28 mouse cellular contexts compared by ENCODE assay signal in genomic region chr5:45295134-45295533, GRCm38 (mm10).
DNase-seq lines count a peak whose midpoint lies in the region; TF ChIP-seq lines count a peak whose summit lies in the region.
"Had no signal": no experiment of that assay in that cellular context is flagged by ENCODE, and none has a peak within 500 bp of the region (broad histone marks: within the 10 kb centered on the region; RNA-seq: fewer than 3 reads in every experiment).

No protein-coding gene starts in this region.

- no peak overlapping the region for H3K9ac ChIP-seq in heart, adult 2 months (ENCODE audit: low read depth, low read length)
- H3K9ac ChIP-seq: embryonic facial prominence, embryonic 12.5 days; heart, embryonic 15.5 days; intestine, embryonic 15.5 days; limb, embryonic 12.5 days; midbrain, embryonic 13.5 days; neural tube, embryonic 12.5 days had no signal

- no peak for TF ChIP-seq CTCF in heart, adult 2 months (IDR thresholded peaks at IDR 0.05)

- TF ChIP-seq POLR2A in heart, adult 2 months (IDR thresholded peaks at IDR 0.05; ENCODE audit: insufficient read depth, low read depth, low read length), result no peak

- H3K27ac ChIP-seq in heart, adult 2 months, result 0 out of 2 replicates have a peak overlapping the region, but pooled peaks have one; percentile 9
- H3K27ac ChIP-seq: embryonic facial prominence, embryonic 12.5 days; heart, embryonic 15.5 days; hindbrain, embryonic 10.5 days; intestine, embryonic 15.5 days; layer of hippocampus, adult 2 months; limb, embryonic 12.5 days; midbrain, embryonic 13.5 days; neural tube, embryonic 12.5 days had no signal

- intact Hi-C loops in heart, adult 2 months (cut with DNase I), result no loop called here
- intact Hi-C loops in heart, postnatal 25 days (cut with DNase I), result no loop called here
- intact Hi-C loops in gastrocnemius, postnatal 36 days (cut with DNase I), result no loop called here

- no peaks in the 10 kb centered on the region for H3K27me3 ChIP-seq in heart, adult 2 months (ENCODE audit: control insufficient read depth, insufficient read depth, low read length)
- H3K27me3 ChIP-seq: embryonic facial prominence, embryonic 12.5 days; heart, embryonic 15.5 days; intestine, embryonic 15.5 days; limb, embryonic 12.5 days; megakaryocyte, embryonic 14.5 days; midbrain, embryonic 13.5 days; neural tube, embryonic 12.5 days had no signal

- H3K79me2 ChIP-seq in heart, adult 2 months (replicated peaks; ENCODE audit: control insufficient read depth, insufficient read depth, low read length), result no peaks in the 10 kb centered on the region

- H3K4me1 ChIP-seq in heart, adult 2 months (ENCODE audit: control insufficient read depth, insufficient read depth, low read length), result peaks cover 8% of the 10 kb centered on the region
- H3K4me1 ChIP-seq: embryonic facial prominence, embryonic 12.5 days; hindbrain, embryonic 10.5 days; intestine, embryonic 15.5 days; limb, embryonic 12.5 days; midbrain, embryonic 13.5 days; neural tube, embryonic 12.5 days had no signal

- no peak overlapping the region for H3K4me3 ChIP-seq in heart, adult 2 months
- H3K4me3 ChIP-seq: embryonic facial prominence, embryonic 12.5 days; erythroblast, embryonic 14.5 days; heart, embryonic 15.5 days; hindbrain, embryonic 10.5 days; intestine, embryonic 15.5 days; layer of hippocampus, adult 2 months; limb, embryonic 12.5 days; megakaryocyte, embryonic 14.5 days; midbrain, embryonic 13.5 days; neural tube, embryonic 12.5 days had no signal

- no peak for TF ChIP-seq EP300 in heart, adult 2 months (IDR thresholded peaks at IDR 0.05; ENCODE audit: insufficient read depth, low read depth, low read length)

- 21% methylated on average over 4 of the region's 4 CpGs for WGBS in heart, adult 2 months

- no peak for DNase-seq in heart, adult 2 months
- DNase-seq in heart, postnatal 25 days (ENCODE audit: low spot score), result no peak
- peak; percentile 29 for DNase-seq in MN1 (ENCODE audit: low spot score)
- peak; percentile 11 for DNase-seq in fibroblast of lung, adult 2 months (ENCODE audit: low read depth)
- no peak for DNase-seq in gastrocnemius, postnatal 36 days
- no peak for DNase-seq in spleen, postnatal 4 days (ENCODE audit: low spot score in 2 of 2)
- no peak for DNase-seq in lung, postnatal 25 days (ENCODE audit: low spot score)
- DNase-seq: adrenal gland, postnatal 36 days; cerebellum, adult 18-20 months; cerebellum, postnatal 14 days; gastrocnemius, postnatal 25 days; kidney, adult 9 months; kidney, postnatal 25 days; layer of hippocampus, postnatal 36 days; lung, adult 18-20 months; lung, postnatal 10 days; retina, postnatal 1 day; thymus, postnatal 25 days had no signal

- no peaks in the 10 kb centered on the region; the same call in 1 of the 2 replicates for H3K36me3 ChIP-seq in heart, adult 2 months (ENCODE audit: control insufficient read depth, insufficient read depth, low read length)
- H3K36me3 ChIP-seq: embryonic facial prominence, embryonic 12.5 days; heart, embryonic 15.5 days; hindbrain, embryonic 10.5 days; intestine, embryonic 15.5 days; limb, embryonic 12.5 days; midbrain, embryonic 13.5 days; neural tube, embryonic 12.5 days had no signal

Comparison
In these comparisons a context has a peak if more than half of its experiments do, and no peak if none do; other contexts are left out.
1. DNase-seq: peak in MN1 (single experiment) and fibroblast of lung, adult 2 months (single experiment); none in heart, adult 2 months (0 of 2), heart, postnatal 25 days (single experiment), gastrocnemius, postnatal 36 days (0 of 2), spleen, postnatal 4 days (0 of 2) and lung, postnatal 25 days (single experiment).